Mouse (Mus musculus): ENCODE measurements around the gene Kif3c.

- TF ChIP-seq CTCF (IDR thresholded peaks at IDR 0.05; ENCODE audit: low read depth, low read length) (no peak), POLR2A (IDR thresholded peaks at IDR 0.05; ENCODE audit: insufficient read depth, low read length) (no peak), EP300 (IDR thresholded peaks at IDR 0.05; ENCODE audit: insufficient read depth, low read depth, low read length) (no peak)
Measured at GRCm38 (mm10) chr12:3347682-3348081, 17.2 kb upstream of the Kif3c start.

Data from ES-Bruce4 (cell line).